Mouse (Mus musculus) testis, postnatal 14 days (tissue): ENCODE data around the gene Entpd6.
A peak's percentile ranks its signal among the peaks of the same experiment; 100 is the strongest.

ENCODE experiments used
- DNase-seq: peaks from one replicate; pipeline ENCODE4 v3.0.0; 2021; ENCODE audit warnings: low spot score

Gene Entpd6

DNA sequence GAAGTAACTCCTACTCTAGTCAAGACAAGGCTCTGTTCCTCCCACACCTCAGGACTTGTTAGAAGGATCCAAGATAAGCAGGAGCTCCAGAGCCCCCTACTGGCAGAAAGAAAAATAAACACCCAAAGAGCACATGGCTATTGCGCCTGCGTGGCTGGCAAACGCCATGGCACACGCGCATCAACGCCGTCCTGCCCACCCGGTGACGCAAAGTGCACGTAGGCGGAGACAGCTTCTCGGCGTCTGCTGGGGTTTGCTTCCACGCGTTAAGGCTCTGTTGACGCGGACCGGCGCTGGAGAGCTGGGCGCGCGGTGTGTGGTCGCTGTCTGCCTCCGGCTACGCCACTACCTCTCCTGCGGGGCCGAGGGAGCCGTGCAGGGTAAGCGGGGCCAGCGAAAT is at the start of gene Entpd6:
Entpd6 (plus strand) TSS at position 189 of the 400 bp plus-strand sequence.
- DNase-seq: peak; percentile 91

DNA sequence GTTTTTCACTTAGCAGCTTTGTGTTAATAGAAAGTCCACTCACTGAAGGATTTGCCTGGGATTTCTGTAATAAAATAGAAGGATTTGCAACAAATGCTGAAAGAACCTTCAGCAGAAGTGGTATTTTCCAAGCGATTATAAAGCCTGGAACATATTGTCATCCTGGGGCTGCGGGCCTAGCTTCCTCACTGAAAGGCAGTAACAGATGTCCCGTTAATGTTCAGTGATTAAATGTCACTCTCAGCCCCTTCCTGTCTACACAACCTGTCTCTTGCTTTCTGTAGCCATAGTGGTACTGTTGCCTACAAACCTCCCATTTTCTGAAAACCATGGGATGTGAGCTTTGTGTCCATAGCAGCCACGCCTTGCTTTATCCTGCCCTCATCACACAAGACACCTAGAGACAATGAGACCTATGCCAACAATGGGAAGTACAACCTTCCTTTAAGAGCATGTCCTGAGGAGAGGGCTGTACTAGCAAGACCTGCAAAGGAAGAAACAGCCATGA is 36.6 kb upstream of the Entpd6 start:
- no peak for DNase-seq

GRCm38 (mm10) chr2:150735756-150736576 is 12.9 kb upstream of the Entpd6 start:
- no peak for DNase-seq

GRCm38 (mm10) chr2:150737881-150738280 is 11.0 kb upstream of the Entpd6 start:
- no peak for DNase-seq

GRCm38 (mm10) chr2:150740145-150740841 is 8.5 kb upstream of the Entpd6 start:
- no peak for DNase-seq

GRCm38 (mm10) chr2:150741405-150741804 is 7.4 kb upstream of the Entpd6 start:
- DNase-seq: no peak

GRCm38 (mm10) chr2:150745016-150745415 is 3.8 kb upstream of the Entpd6 start:
- DNase-seq: no peak

DNA sequence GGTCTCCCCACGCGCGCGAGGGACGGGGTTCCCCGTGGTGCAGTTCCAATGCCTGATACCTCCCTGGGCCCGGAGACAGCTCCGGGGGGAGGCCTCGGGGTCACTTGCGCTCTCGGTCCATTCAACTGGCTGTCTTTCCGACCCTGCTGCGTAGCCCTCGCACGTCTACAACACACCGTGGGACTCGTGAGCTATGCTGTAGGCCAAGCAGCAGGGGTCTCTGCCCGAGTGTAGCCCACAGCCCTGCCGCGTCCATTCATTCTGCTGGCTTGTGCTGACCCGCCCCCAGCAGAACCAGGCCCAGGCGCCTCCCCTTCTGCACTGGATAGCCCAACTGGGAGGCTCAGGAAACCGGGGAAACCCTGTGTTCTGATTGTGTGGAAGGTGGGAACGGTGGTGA is 441 bp downstream of the Entpd6 start:
- no peak for DNase-seq

- DNase-seq: no peak
These were observed 1.5 kb downstream of the Entpd6 start for GRCm38 (mm10) chr2:150750129-150750979.

DNA sequence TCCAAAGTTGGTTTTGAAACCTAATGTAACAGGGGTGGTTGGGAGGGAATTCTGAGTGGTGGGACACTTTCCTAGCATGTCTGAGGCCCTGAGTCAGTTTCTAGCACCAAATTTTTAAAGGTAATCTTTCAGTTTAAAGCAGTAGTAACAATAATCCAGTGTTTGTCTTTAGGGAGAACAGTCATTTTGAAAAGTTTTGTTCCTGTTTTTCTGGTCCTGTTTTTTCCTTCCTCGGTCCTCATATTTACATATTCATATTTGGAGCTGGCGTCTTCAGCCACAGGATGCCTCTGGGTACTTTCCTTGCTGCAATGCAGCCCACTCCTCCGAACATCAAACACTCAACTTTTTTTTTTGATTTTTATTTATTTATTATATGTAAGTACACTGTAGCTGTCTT is 6.2 kb downstream of the Entpd6 start:
- DNase-seq: no peak

- no peak for DNase-seq
These were observed 12.6 kb downstream of the Entpd6 start for GRCm38 (mm10) chr2:150761476-150761875.

DNA sequence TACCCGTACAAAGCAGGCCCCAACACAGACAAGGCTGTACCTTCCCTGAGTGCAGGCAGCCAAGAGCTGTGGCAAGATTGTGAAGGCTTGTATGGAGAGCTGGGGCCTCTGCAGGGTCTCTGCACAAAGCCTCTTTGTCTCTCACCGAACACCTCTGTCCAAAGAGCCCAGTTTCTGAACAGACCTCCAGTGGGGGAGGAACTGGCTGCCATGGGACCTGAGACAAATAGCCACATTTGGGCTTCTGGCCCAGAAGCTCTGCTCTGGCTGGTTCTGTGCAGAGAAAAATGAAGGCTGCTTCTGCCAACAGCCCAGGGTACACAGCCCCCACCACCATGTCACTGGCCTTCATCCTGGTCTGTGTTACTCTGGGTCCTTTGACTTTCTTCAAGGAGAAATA is 16.8 kb downstream of the Entpd6 start:
- peak; percentile 69 for DNase-seq

GRCm38 (mm10) chr2:150766083-150766862 is 17.4 kb downstream of the Entpd6 start:
- DNase-seq: no peak

DNA sequence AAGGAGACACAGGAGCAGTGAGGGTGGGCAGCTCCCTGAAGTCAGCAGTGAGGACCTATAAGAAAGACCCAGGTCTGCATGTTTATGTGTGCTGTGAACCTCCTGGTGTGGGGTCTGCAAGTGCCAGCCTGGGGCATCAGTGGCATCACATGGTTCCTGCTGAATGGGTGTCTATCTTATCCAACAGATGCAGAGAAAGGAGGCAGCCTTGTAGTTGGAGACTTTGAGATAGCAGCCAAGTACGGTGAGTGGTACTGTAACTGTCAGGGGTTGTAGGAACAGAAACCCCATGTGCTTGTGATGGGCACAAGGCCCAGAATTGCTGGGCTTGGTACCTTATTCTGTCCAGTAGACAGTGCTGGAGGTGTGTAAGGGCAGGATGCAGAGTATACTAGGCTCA is 19.8 kb downstream of the Entpd6 start:
- DNase-seq: no peak

DNA sequence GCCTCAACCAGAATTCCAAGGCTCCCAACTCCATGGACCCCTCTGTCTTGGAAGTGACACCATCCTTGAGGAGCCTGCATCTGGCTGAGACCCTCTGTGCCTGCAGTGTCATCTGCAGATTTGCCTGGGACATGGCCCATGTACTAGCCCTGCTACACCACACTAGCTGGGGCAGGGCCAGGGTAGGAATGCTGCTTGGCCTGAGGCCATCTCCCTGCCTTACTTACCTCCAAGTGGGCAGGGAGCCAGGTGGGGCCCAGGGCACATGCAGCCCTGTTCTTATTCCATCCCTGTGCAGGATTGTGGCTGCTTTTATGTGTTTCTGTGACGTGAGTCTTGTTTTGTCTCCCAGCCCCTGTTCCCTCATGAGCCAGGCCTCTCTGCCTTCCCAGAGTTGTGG is 21.9 kb downstream of the Entpd6 start:
- peak; percentile 67 for DNase-seq

DNA sequence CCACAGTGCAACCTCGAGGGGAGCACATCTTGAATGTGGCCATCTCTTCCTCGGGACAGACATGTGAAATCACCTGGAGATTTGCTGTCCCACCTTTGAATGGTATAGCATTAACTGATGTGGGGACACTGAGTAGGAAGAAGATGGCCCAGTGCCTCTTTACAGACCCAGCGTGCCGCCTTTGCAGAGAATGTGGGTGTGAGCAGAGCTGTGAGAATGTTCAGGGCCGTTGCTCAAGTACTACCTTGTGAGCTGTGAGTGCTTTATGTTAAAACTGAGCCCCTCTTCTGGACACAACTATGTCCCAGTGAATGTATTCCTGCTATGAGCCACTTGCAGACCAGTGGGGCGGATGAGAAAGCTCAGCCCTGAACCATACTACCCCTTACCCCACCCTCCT is 22.3 kb downstream of the Entpd6 start:
- DNase-seq: no peak

GRCm38 (mm10) chr2:150771996-150772395 is 23.2 kb downstream of the Entpd6 start:
- DNase-seq: no peak

GRCm38 (mm10) chr2:150772466-150773119 is 23.8 kb downstream of the Entpd6 start:
- DNase-seq: no peak

GRCm38 (mm10) chr2:150782801-150783200 is 34.0 kb downstream of the Entpd6 start:
- DNase-seq: no peak

DNA sequence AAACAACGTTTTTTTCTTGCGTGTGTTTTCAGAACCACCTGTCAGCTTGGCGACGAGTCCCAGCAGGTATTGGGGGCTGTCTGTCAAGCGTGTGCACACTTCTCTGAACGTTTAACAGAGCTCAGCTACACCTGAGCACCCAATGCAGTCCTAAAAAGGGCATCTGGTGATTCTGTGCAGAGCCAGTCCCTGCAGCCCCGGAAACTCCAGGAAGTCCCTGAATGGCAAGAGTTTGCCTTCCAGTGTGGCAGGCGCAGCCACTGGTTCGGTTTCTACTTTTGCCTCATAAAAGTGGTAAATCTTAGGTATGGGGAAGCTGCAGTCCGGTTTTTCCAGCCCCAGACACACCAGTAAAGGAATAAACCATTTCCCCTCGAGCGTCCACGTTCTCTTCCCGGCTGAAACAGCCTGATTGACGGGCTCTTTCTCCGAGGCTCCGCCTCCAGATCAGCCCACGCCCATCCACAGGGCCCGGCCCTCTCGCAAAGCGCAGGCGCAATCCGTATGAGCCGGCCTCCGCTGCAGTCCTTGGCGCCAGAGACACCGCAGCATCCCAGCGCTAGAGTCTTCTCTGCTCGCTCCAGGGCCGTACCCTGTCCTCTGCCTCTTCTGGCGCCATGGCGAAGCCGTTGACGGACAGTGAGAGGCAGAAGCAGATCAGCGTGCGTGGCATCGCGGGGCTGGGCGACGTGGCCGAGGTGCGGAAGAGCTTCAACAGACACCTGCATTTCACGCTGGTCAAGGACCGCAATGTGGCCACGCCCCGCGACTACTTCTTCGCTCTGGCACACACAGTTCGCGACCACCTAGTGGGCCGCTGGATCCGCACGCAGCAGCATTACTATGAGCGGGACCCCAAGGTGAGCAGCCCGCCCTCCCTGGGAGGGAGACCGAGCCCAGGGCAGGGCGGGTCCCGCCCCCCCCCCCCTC is 37.7 kb downstream of the Entpd6 start, which contains the start of gene Pygb:
Pygb (plus strand) TSS at position 485 of the 930 bp plus-strand sequence.
- peak; percentile 86 for DNase-seq
